Mouse (Mus musculus) MEL (cell line): Measurements from ENCODE around the gene Strbp. TPM values are rescaled to one million over a fixed set of nuclear protein-coding genes. Genes with fewer than 3 reads are reported as not detected.

ENCODE experiments used
- DNase-seq: peaks from one replicate; pipeline ENCODE4 v3.0.0; 2011; ENCODE audit warnings: low read depth, low spot score
- H3K27ac ChIP-seq: 2 replicates; pipeline ENCODE4 v1.5.1; 2012; ENCODE audit warnings: low read depth, mild to moderate bottlenecking, control low read depth, low read length, moderate library complexity; ENCODE audit not compliant: control insufficient read depth
- H3K27me3 ChIP-seq, 2 experiments: fragments of 150-350 bp in 1 of 2; sonication (generic) in 1 of 2; 2 replicates each; pipeline ENCODE4 v1.6.1; 2012; ENCODE audit warnings: low read length in 2 of 2, mild to moderate bottlenecking in 2 of 2, improper control_type of control experiment in 1 of 2, moderate library complexity in 1 of 2; ENCODE audit not compliant: insufficient read depth in 2 of 2, control insufficient read depth in 1 of 2
- H3K36me3 ChIP-seq, 2 experiments: 2 replicates each; pipeline ENCODE4 v1.6.1; 2012 to 2014; ENCODE audit warnings: low read length in 2 of 2, improper control_type of control experiment in 1 of 2, inconsistent platforms in 1 of 2, mild to moderate bottlenecking in 1 of 2; ENCODE audit not compliant: insufficient read depth in 2 of 2, control insufficient read depth in 1 of 2
- H3K4me1 ChIP-seq, 2 experiments: fragments of 150-350 bp in 1 of 2; sonication (generic) in 1 of 2; 2 replicates each; pipeline ENCODE4 v1.6.1; 2012; ENCODE audit warnings: low read length in 2 of 2, improper control_type of control experiment in 1 of 2, mild to moderate bottlenecking in 1 of 2; ENCODE audit not compliant: insufficient read depth in 2 of 2, control insufficient read depth in 1 of 2
- H3K4me3 ChIP-seq, 2 experiments: fragments of 150-350 bp in 1 of 2; sonication (generic) in 1 of 2; 2 replicates each; pipeline ENCODE4 v1.5.1; 2012; ENCODE audit warnings: low read depth in 2 of 2, low read length in 2 of 2, mild to moderate bottlenecking in 2 of 2, moderate library complexity in 2 of 2, control low read depth in 1 of 2, improper control_type of control experiment in 1 of 2; ENCODE audit not compliant: control insufficient read depth in 1 of 2, insufficient read depth in 1 of 2
- H3K79me2 ChIP-seq: 2 replicates; pipeline ENCODE4 v1.6.1; 2012; ENCODE audit warnings: mild to moderate bottlenecking, low read length, moderate library complexity; ENCODE audit not compliant: control insufficient read depth, poor library complexity, insufficient read depth
- H3K9ac ChIP-seq: 2 replicates; pipeline ENCODE4 v1.6.1; 2012; ENCODE audit warnings: low read depth, mild to moderate bottlenecking, control low read depth, low read length, moderate library complexity; ENCODE audit not compliant: control insufficient read depth, poor library complexity, severe bottlenecking
- H3K9me3 ChIP-seq: fragments of 150-350 bp; sonication (generic); replicated peaks from 2 replicates; pipeline ENCODE4 v1.6.1; 2012; ENCODE audit warnings: mild to moderate bottlenecking, low read length, improper control_type of control experiment, moderate library complexity; ENCODE audit not compliant: insufficient read depth
- CHD1 ChIP-seq: IDR thresholded peaks from 2 replicates; pipeline ENCODE4 v1.6.1; 2012; ENCODE audit warnings: low read depth, mild to moderate bottlenecking, inconsistent platforms, low read length, improper control_type of control experiment
- CHD2 ChIP-seq: IDR thresholded peaks from 2 replicates; pipeline ENCODE4 v1.6.1; 2011; ENCODE audit warnings: low read length, improper control_type of control experiment
- CTCF ChIP-seq, 3 experiments: IDR thresholded peaks in 2 of 3; conservative IDR thresholded peaks in 1 of 3; 2 replicates each; pipeline ENCODE4 v1.5.1; 2011 to 2012; ENCODE audit warnings: low read length in 3 of 3, low read depth in 2 of 3, mild to moderate bottlenecking in 2 of 3, improper control_type of control experiment in 1 of 3, inconsistent platforms in 1 of 3, mixed read lengths in 1 of 3, moderate library complexity in 1 of 3; ENCODE audit not compliant: control insufficient read depth in 1 of 3, insufficient read depth in 1 of 3, poor library complexity in 1 of 3, severe bottlenecking in 1 of 3
- ELF1 ChIP-seq: IDR thresholded peaks from 2 replicates; pipeline ENCODE4 v1.6.1; 2014; ENCODE audit warnings: low read depth, mild to moderate bottlenecking, inconsistent platforms, low read length, improper control_type of control experiment, moderate library complexity
- ETS1 ChIP-seq: IDR thresholded peaks from 2 replicates; pipeline ENCODE4 v1.6.1; 2012; ENCODE audit warnings: low read depth, mild to moderate bottlenecking, inconsistent platforms, low read length, improper control_type of control experiment, moderate library complexity
- GABPA ChIP-seq: IDR thresholded peaks from 2 replicates; pipeline ENCODE4 v1.6.1; 2012; ENCODE audit warnings: low read depth, mild to moderate bottlenecking, inconsistent platforms, low read length, improper control_type of control experiment, moderate library complexity
- HCFC1 ChIP-seq: IDR thresholded peaks from 2 replicates; pipeline ENCODE4 v1.6.1; 2012; ENCODE audit warnings: low read depth, mild to moderate bottlenecking, inconsistent platforms, low read length, improper control_type of control experiment, moderate library complexity
- JUND ChIP-seq: IDR thresholded peaks from 2 replicates; pipeline ENCODE4 v1.6.1; 2011; ENCODE audit warnings: low read depth, mild to moderate bottlenecking, improper control_type of control experiment, low read length
- KAT2A ChIP-seq: conservative IDR thresholded peaks from 2 replicates; pipeline ENCODE4 v1.6.1; 2012; ENCODE audit warnings: low read depth, low read length, improper control_type of control experiment, inconsistent platforms
- MAFK ChIP-seq: IDR thresholded peaks from 2 replicates; pipeline ENCODE4 v1.6.1; 2011; ENCODE audit warnings: low read depth, mild to moderate bottlenecking, low read length, improper control_type of control experiment, borderline replicate concordance
- MEF2A ChIP-seq: IDR thresholded peaks from 2 replicates; pipeline ENCODE4 v1.6.1; 2014; ENCODE audit warnings: low read depth, mild to moderate bottlenecking, inconsistent platforms, low read length, improper control_type of control experiment; ENCODE audit not compliant: poor library complexity, insufficient replicate concordance, severe bottlenecking; ENCODE audit errors: extremely low read depth
- MXI1 ChIP-seq: IDR thresholded peaks from 2 replicates; pipeline ENCODE4 v1.6.1; 2011; ENCODE audit warnings: mild to moderate bottlenecking, low read depth, low read length, improper control_type of control experiment
- MYC ChIP-seq: IDR thresholded peaks from 2 replicates; pipeline ENCODE4 v1.6.1; 2011; ENCODE audit warnings: low read depth, mild to moderate bottlenecking, low read length, improper control_type of control experiment, moderate library complexity
- NELFE ChIP-seq: IDR thresholded peaks from 2 replicates; pipeline ENCODE4 v1.6.1; 2011; ENCODE audit warnings: low read depth, low read length, improper control_type of control experiment
- NRF1 ChIP-seq: IDR thresholded peaks from 2 replicates; pipeline ENCODE4 v1.6.1; 2014; ENCODE audit warnings: low read depth, mild to moderate bottlenecking, inconsistent platforms, low read length, improper control_type of control experiment, moderate library complexity; ENCODE audit not compliant: poor library complexity, insufficient read depth, severe bottlenecking
- POLR2A ChIP-seq, 2 experiments: IDR thresholded peaks; 2 replicates each; pipeline ENCODE4 v1.6.1; 2011 to 2012; ENCODE audit warnings: low read length in 2 of 2, mild to moderate bottlenecking in 2 of 2, control low read depth in 1 of 2, improper control_type of control experiment in 1 of 2, low read depth in 1 of 2, moderate library complexity in 1 of 2; ENCODE audit not compliant: control insufficient read depth in 1 of 2, insufficient read depth in 1 of 2, poor library complexity in 1 of 2
- RAD21 ChIP-seq: IDR thresholded peaks from 2 replicates; pipeline ENCODE4 v1.6.1; 2011; ENCODE audit warnings: mild to moderate bottlenecking, low read depth, low read length, improper control_type of control experiment
- SIN3A ChIP-seq: IDR thresholded peaks from 2 replicates; pipeline ENCODE4 v1.6.1; 2012; ENCODE audit warnings: low read length, improper control_type of control experiment, inconsistent platforms
- SMC3 ChIP-seq: IDR thresholded peaks from 2 replicates; pipeline ENCODE4 v1.6.1; 2011; ENCODE audit warnings: low read depth, low read length, improper control_type of control experiment
- UBTF ChIP-seq: IDR thresholded peaks from 2 replicates; pipeline ENCODE4 v1.6.1; 2012; ENCODE audit warnings: low read depth, mild to moderate bottlenecking, inconsistent platforms, low read length, improper control_type of control experiment, moderate library complexity, borderline replicate concordance; ENCODE audit not compliant: insufficient read depth
- USF1 ChIP-seq: IDR thresholded peaks from 2 replicates; pipeline ENCODE4 v1.6.1; 2014; ENCODE audit warnings: low read depth, mild to moderate bottlenecking, inconsistent platforms, low read length, improper control_type of control experiment, moderate library complexity
- USF2 ChIP-seq, 2 experiments: IDR thresholded peaks; 2 replicates each; pipeline ENCODE4 v1.6.1; 2011 to 2012; ENCODE audit warnings: improper control_type of control experiment in 2 of 2, low read length in 2 of 2, borderline replicate concordance in 1 of 2, inconsistent platforms in 1 of 2, low read depth in 1 of 2, mild to moderate bottlenecking in 1 of 2; ENCODE audit not compliant: insufficient read depth in 1 of 2
- ZKSCAN1 ChIP-seq: IDR thresholded peaks from 2 replicates; pipeline ENCODE4 v1.6.1; 2012; ENCODE audit warnings: low read depth, mild to moderate bottlenecking, inconsistent platforms, low read length, improper control_type of control experiment, moderate library complexity
- polyA plus RNA-seq, 2 experiments: library from polyadenylated mRNA; stranded (reverse) in 1 of 2; unstranded in 1 of 2; fragments of >175 nt in 1 of 2; fragments of >200 nt in 1 of 2; gene quantifications; 2 replicates each; pipeline versions ENCODE4 v1.2.1 to v1.2.4; 2012; ENCODE audit warnings: low replicate concordance in 2 of 2, low read depth in 1 of 2; ENCODE audit not compliant: insufficient read length in 2 of 2, insufficient read depth in 1 of 2, missing spikeins in 1 of 2
- total RNA-seq: library from RNA; depleted of rRNA; stranded (reverse); fragments of 300-350 nt; gene quantifications from 2 replicates; pipeline ENCODE4 v1.2.3, GENCODE M21; 2012

The Strbp gene
- total and polyA plus RNA-seq, 3 experiments: 30.6 to 123 (median 59.8) TPM

DNA sequence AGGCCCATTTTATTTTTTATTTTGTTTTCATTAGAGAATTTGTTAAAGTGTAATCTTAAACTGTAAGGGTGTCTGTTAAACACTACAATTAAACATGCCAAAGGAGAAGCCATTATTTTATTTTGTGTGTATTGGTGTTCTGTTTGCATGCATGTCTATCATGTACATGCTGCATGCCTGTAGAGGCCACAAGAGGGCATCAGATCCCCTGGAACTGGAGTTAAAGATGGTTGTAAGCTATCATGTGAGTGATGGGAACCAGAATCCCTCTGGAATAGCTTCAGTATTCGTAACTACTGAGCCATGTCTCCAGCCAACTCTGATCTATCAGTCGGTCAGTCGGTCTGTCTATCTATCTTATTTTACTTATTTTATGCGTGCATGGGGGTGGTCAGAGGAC, 243.0 kb downstream of the Strbp start:
- no peak overlapping the region for H3K27ac ChIP-seq
- H3K27me3 ChIP-seq: no peaks in the 10 kb centered on the region
- H3K4me3 ChIP-seq: no peak overlapping the region
- no peaks in the 10 kb centered on the region; the same call in none of the 2 replicates for H3K79me2 ChIP-seq
- DNase-seq: no peak
- peaks cover 0 to 6% of the 10 kb centered on the region in 2 experiments; a peak in 3 of 4 replicates for H3K4me1 ChIP-seq
- H3K9me3 ChIP-seq: no peaks in the 10 kb centered on the region
- TF ChIP-seq MXI1 (no peak), RAD21 (peak; percentile 7; the same call in 1 of the 2 replicates), CTCF (IDR thresholded peaks at IDR 0.05 in 2 of 3, conservative IDR thresholded peaks at IDR 0.05 in 1 of 3; ENCODE audit: control insufficient read depth in 1 of 3, insufficient read depth in 1 of 3, low read depth in 2 of 3, low read length in 3 of 3, poor library complexity in 1 of 3, severe bottlenecking in 1 of 3) (peak; percentile 10 to 34 (median 32); a peak in 4 of 6 replicates), ELF1 (no peak), SIN3A (no peak), MEF2A (no peak)
- TF ChIP-seq, all 39 proteins: peak for 2
- Histone ChIP-seq H3K36me3 (peaks cover 0 to 6% of the 10 kb centered on the region in 2 experiments; a peak in 3 of 4 replicates), H3K9ac (no peak overlapping the region)

DNA sequence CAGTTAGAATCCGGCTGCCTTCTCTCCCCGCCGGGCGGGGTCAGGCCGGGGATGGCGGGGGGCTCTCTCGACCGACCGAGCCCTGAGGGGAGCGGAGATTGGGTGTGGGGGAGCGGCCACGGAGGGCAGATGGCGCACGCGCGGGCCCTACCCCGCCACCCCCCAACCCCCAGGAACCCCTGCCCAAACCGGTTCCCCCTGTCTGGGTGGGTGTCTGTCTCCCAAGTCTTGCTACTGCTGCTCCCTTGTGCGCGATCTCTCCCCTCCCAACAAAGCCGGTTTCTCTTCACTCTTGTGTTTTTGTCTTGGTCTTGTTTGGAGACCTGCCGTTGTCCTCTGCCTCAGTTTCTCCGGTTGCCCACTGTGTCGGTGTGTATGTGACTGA, 251.3 kb downstream of the Strbp start:
- no peak for DNase-seq

More for the DNA sequence above, 251.3 kb downstream of the Strbp start:
- H3K9ac ChIP-seq: peak overlapping the region; percentile 90
- H3K4me1 ChIP-seq: peaks cover 0 to 5% of the 10 kb centered on the region in 2 experiments; a peak in 2 of 4 replicates
- peak overlapping the region; percentile 94 to 96 for H3K4me3 ChIP-seq
- 0 out of 2 replicates have a peak overlapping the region, but pooled peaks have one; percentile 8 for H3K27ac ChIP-seq
- H3K79me2 ChIP-seq: peaks cover 17% of the 10 kb centered on the region
- no peaks in the 10 kb centered on the region for H3K27me3 ChIP-seq
- H3K9me3 ChIP-seq: no peaks in the 10 kb centered on the region
- peaks cover 0 to 17% of the 10 kb centered on the region in 2 experiments; a peak in 2 of 4 replicates for H3K36me3 ChIP-seq
- TF ChIP-seq ZKSCAN1 (no peak), GABPA (no peak), POLR2A (IDR thresholded peaks at IDR 0.05; ENCODE audit: control insufficient read depth in 1 of 2, insufficient read depth in 1 of 2, low read depth in 1 of 2, low read length in 2 of 2, poor library complexity in 1 of 2) (no peak), JUND (no peak), NELFE (no peak), ETS1 (no peak), KAT2A (no peak), RAD21 (no peak), MYC (no peak), HCFC1 (no peak; the same call in 1 of the 2 replicates), MAFK (no peak), USF2 (IDR thresholded peaks at IDR 0.05; ENCODE audit: borderline replicate concordance in 1 of 2, insufficient read depth in 1 of 2, low read depth in 1 of 2, low read length in 2 of 2) (no peak), UBTF (no peak), CHD2 (no peak), USF1 (no peak), SMC3 (no peak), NRF1 (no peak), CHD1 (no peak)
- TF ChIP-seq, all 39 proteins: peak for 0
